Mouse (Mus musculus): ENCODE data around the gene Lrrc27. TPM values are rescaled to one million over a fixed set of nuclear protein-coding genes. Genes with fewer than 3 reads are reported as not detected.

Gene Lrrc27
- polyA plus RNA-seq, 1 experiment from 2014 or later, result 2.9 TPM

DNA sequence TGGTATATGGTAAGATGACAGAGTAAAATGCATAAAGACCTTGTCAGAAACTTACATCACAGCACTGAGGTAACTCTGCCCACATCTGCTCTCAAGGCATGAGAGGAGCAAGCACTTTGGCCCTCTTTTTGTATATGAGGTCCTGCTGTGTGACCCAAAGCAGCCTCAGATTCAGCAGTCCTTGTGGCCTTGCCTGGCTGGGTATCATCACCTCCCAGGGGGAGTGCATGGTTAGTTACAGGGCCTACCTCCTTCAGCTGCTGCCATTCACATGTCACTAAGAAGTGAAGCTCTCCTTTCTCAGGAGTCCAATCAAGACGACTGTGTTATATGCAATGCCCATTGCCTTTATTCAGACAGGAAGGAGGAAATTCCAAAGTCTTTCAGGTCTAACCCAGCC, 2.7 kb downstream of the Lrrc27 start:
- no peak for ATAC-seq (replicated peaks; ENCODE audit: low FRiP score)
- 56% methylated on average over 1 of the region's 1 CpGs for WGBS
- Histone ChIP-seq H3K9me3 (replicated peaks) (no peaks in the 10 kb centered on the region), H3K4me1 (peaks cover 32% of the 10 kb centered on the region), H3K4me3 (replicated peaks) (no peak overlapping the region), H3K9ac (no peak overlapping the region), H3K36me3 (no peaks in the 10 kb centered on the region), H3K27ac (no peak overlapping the region), H3K27me3 (no peaks in the 10 kb centered on the region), H3K4me2 (no peak overlapping the region)

GRCm38 (mm10) chr7:139215946-139216345, 3.2 kb downstream of the Lrrc27 start:
- WGBS, result 84% methylated on average over 7 of the region's 7 CpGs
- no peak overlapping the region for H3K27ac ChIP-seq
- H3K4me1 ChIP-seq, result peaks cover 32% of the 10 kb centered on the region
- no peaks in the 10 kb centered on the region for H3K27me3 ChIP-seq
- H3K4me2 ChIP-seq, result no peak overlapping the region
- ATAC-seq (replicated peaks; ENCODE audit: low FRiP score), result no peak
- no peak overlapping the region for H3K4me3 ChIP-seq (replicated peaks)
- H3K9me3 ChIP-seq (replicated peaks), result no peaks in the 10 kb centered on the region
- H3K9ac ChIP-seq, result no peak overlapping the region
- H3K36me3 ChIP-seq, result no peaks in the 10 kb centered on the region

DNA sequence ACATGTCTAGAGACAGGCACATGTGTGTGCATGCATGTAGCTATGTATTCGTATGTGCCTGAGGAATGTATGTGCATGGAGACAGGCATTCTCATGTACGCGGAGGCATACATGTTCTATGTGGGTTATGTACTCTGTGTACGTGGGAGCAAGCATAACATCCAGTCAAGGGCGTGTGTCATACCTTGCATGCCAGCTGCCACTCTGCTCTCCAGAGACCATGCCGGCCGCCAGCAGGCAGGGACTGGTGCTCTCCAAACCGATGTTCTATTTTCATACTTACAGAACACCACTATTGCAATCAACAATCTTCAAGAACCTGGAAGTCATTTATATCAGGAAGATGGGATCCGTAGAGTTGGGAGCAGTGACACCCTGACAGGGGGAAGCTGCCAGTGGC, 3.7 kb downstream of the Lrrc27 start:
- WGBS, result 87% methylated on average over 9 of the region's 9 CpGs
- no peak for ATAC-seq (replicated peaks; ENCODE audit: low FRiP score)
- Histone ChIP-seq H3K4me2 (no peak overlapping the region), H3K9ac (no peak overlapping the region), H3K36me3 (no peaks in the 10 kb centered on the region), H3K27ac (no peak overlapping the region), H3K4me1 (peaks cover 32% of the 10 kb centered on the region), H3K9me3 (replicated peaks) (no peaks in the 10 kb centered on the region), H3K27me3 (no peaks in the 10 kb centered on the region), H3K4me3 (replicated peaks) (no peak overlapping the region)

DNA sequence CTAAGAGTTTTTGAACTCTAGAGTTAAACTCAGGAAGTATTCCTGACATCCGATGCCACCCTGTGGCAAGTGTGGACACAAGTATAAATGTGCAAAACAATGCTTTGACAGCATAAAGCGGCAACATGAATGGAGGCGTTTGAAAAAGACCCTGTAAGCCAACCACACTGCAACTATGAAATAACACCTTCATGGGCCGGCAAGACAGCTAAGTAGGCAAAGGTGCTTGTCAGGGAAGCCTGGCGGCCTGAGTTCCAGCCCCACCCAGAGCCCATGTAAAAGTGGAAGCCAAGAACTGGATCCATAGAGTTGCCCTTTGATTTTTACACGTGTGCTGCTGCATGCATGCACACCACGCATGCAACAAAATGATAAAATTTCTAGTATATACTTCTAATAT, 4.3 kb downstream of the Lrrc27 start:
- Histone ChIP-seq H3K9ac (no peak overlapping the region), H3K9me3 (replicated peaks) (no peaks in the 10 kb centered on the region), H3K4me3 (replicated peaks) (no peak overlapping the region), H3K4me1 (peaks cover 29% of the 10 kb centered on the region), H3K27ac (no peak overlapping the region), H3K4me2 (no peak overlapping the region), H3K36me3 (no peaks in the 10 kb centered on the region), H3K27me3 (no peaks in the 10 kb centered on the region)
- WGBS, result 83% methylated on average over 7 of the region's 7 CpGs
- no peak for ATAC-seq (replicated peaks; ENCODE audit: low FRiP score)

DNA sequence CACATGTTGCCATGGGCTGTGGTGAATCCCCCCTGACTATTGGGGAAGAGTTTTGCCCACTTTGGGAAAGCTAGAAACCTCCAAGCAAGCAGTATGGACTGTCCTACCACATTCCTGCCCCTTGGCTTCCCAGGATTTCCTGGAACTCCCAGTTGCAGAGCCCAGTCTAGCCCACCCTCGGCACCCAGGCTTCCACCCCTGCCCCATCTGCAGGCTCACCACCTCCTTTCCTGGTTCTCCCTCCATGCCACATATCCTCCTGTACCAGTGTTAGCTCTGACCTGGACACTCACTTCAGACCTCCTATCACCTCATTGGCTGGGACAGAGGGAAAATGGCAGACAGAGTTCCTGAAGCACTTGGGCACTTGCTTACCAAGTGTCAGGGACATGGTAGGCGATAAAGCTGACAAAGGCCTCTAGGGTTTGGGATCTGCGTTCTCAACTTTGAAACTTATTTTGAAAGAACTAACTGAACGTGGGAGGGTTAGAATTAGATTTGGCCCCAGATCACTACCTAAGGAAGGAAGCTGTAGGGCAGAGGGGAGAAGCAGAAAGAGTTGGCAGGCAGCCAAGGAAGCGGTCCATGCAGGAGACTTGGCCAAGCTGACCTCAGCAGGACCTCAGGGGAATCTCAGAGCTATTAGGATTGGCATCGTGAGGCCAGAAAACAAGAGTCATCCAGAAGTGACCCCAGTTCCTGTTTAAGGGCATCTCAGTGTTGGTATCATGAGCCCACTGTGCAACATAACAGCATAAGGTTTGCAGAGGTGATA, 6.0 kb downstream of the Lrrc27 start:
- Histone ChIP-seq H3K27me3 (no peaks in the 10 kb centered on the region), H3K9ac (no peak overlapping the region), H3K9me3 (replicated peaks) (no peaks in the 10 kb centered on the region), H3K4me2 (no peak overlapping the region), H3K27ac (peak overlapping the region; percentile 37; the same call in 1 of the 2 replicates), H3K4me3 (replicated peaks) (no peak overlapping the region), H3K36me3 (no peaks in the 10 kb centered on the region), H3K4me1 (peaks cover 18% of the 10 kb centered on the region)
- WGBS, result 46% methylated on average over 6 of the region's 6 CpGs
- ATAC-seq (replicated peaks; ENCODE audit: low FRiP score), result no peak

- no peak for ATAC-seq (replicated peaks; ENCODE audit: low FRiP score)
- Histone ChIP-seq H3K9me3 (replicated peaks) (no peaks in the 10 kb centered on the region), H3K4me1 (peaks cover 19% of the 10 kb centered on the region), H3K9ac (no peak overlapping the region), H3K4me3 (replicated peaks) (no peak overlapping the region), H3K27me3 (no peaks in the 10 kb centered on the region), H3K36me3 (no peaks in the 10 kb centered on the region), H3K27ac (no peak overlapping the region), H3K4me2 (no peak overlapping the region)
- 82% methylated on average over 5 of the region's 5 CpGs for WGBS
Measured at GRCm38 (mm10) chr7:139219486-139219885, 6.7 kb downstream of the Lrrc27 start.

- no peak for ATAC-seq (replicated peaks; ENCODE audit: low FRiP score)
- WGBS, result 28% methylated on average over 2 of the region's 2 CpGs
- H3K27me3 ChIP-seq, result no peaks in the 10 kb centered on the region
Measured at GRCm38 (mm10) chr7:139220303-139220702, 7.5 kb downstream of the Lrrc27 start.

DNA sequence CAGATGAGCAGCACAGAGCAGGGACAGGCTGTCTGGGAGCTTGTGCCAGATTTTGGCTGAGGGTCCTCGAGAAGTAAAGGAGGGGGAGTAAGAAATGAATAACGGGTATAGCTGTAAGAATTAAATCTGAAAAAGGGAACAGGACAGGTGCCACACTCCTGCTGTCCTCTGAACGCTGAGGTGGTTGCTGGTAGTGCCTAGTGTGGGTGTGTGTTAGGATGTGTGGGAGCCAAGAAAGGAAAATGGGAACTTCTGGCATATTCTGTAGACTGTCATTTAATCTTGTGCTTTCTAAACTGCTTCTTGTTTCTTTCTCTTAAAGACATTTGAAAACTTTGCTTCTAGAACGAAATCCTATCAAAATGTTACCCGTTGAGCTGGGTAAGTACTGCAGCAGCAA, 8.3 kb downstream of the Lrrc27 start:
- Histone ChIP-seq H3K4me3 (replicated peaks) (no peak overlapping the region), H3K36me3 (no peaks in the 10 kb centered on the region), H3K27ac (no peak overlapping the region), H3K9ac (no peak overlapping the region), H3K9me3 (replicated peaks) (no peaks in the 10 kb centered on the region), H3K27me3 (no peaks in the 10 kb centered on the region), H3K4me1 (peaks cover 29% of the 10 kb centered on the region), H3K4me2 (no peak overlapping the region)
- WGBS, result 79% methylated on average over 5 of the region's 5 CpGs
- no peak for ATAC-seq (replicated peaks; ENCODE audit: low FRiP score)

More at GRCm38 (mm10) chr7:139220303-139220702, 7.5 kb downstream of the Lrrc27 start:
- H3K36me3 ChIP-seq, result no peaks in the 10 kb centered on the region
- no peaks in the 10 kb centered on the region for H3K9me3 ChIP-seq (replicated peaks)
- H3K9ac ChIP-seq, result no peak overlapping the region
- H3K4me1 ChIP-seq, result peaks cover 27% of the 10 kb centered on the region
- no peak overlapping the region for H3K4me3 ChIP-seq (replicated peaks)
- no peak overlapping the region for H3K4me2 ChIP-seq
- H3K27ac ChIP-seq, result no peak overlapping the region

DNA sequence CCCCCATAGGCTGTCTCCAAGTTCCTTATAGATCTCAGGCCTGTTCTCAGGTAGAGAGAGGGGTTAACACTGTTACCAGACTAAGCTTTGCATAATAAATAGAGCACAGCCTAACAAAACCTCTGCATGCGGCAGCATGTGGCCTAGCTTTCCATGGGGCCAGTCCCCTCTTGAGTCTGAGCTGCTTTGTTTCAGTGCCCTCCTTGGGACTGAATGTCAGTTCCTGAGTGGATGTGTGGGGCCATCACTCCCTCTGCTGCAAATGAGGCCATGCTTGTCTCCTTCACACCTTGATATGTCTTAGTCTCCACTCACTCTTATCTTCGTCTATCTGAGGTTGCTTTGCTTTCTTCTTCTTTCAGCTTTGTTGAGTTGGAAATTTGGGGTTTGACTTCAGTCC, 9.1 kb downstream of the Lrrc27 start:
- no peaks in the 10 kb centered on the region for H3K27me3 ChIP-seq
- H3K36me3 ChIP-seq, result no peaks in the 10 kb centered on the region
- ATAC-seq (replicated peaks; ENCODE audit: low FRiP score), result no peak
- no peak overlapping the region for H3K9ac ChIP-seq
- no peak overlapping the region for H3K27ac ChIP-seq
- 85% methylated on average over 2 of the region's 2 CpGs for WGBS
- H3K9me3 ChIP-seq (replicated peaks), result no peaks in the 10 kb centered on the region
- H3K4me2 ChIP-seq, result no peak overlapping the region
- H3K4me3 ChIP-seq (replicated peaks), result no peak overlapping the region
- peaks cover 29% of the 10 kb centered on the region for H3K4me1 ChIP-seq

DNA sequence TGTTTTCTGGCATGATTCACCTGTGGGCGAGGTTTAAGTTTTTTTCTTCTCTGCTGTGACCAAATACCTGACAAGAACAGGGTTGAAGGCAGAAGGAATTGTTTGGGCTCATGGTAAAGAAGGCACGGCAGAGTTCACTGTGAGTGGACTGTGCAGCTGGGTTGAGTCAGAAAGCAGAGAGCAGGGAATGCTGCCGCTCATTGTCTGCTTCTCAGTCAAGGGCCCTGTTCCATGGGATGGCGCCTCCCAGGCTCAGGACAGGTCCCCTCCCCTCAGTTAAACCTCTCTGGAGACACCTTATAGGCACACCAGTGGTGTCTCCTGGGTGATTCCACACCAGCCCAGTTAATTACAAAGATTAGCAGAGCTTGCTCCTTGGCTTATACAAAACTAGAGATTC, 9.6 kb downstream of the Lrrc27 start:
- 79% methylated on average over 4 of the region's 4 CpGs for WGBS
- Histone ChIP-seq H3K27ac (no peak overlapping the region), H3K9ac (no peak overlapping the region), H3K4me2 (no peak overlapping the region), H3K27me3 (no peaks in the 10 kb centered on the region), H3K36me3 (no peaks in the 10 kb centered on the region), H3K9me3 (replicated peaks) (no peaks in the 10 kb centered on the region), H3K4me3 (replicated peaks) (no peak overlapping the region), H3K4me1 (peaks cover 29% of the 10 kb centered on the region)
- ATAC-seq (replicated peaks; ENCODE audit: low FRiP score), result no peak

- WGBS, result 77% methylated on average over 1 of the region's 1 CpGs
- H3K9ac ChIP-seq, result no peak overlapping the region
- ATAC-seq (replicated peaks; ENCODE audit: low FRiP score), result no peak
- no peaks in the 10 kb centered on the region for H3K36me3 ChIP-seq
- no peaks in the 10 kb centered on the region for H3K9me3 ChIP-seq (replicated peaks)
- H3K4me2 ChIP-seq, result no peak overlapping the region
- H3K27me3 ChIP-seq, result no peaks in the 10 kb centered on the region
- H3K27ac ChIP-seq, result no peak overlapping the region
- H3K4me3 ChIP-seq (replicated peaks), result no peak overlapping the region
- H3K4me1 ChIP-seq, result peaks cover 26% of the 10 kb centered on the region
Measured at GRCm38 (mm10) chr7:139224070-139224469, 11.3 kb downstream of the Lrrc27 start.

DNA sequence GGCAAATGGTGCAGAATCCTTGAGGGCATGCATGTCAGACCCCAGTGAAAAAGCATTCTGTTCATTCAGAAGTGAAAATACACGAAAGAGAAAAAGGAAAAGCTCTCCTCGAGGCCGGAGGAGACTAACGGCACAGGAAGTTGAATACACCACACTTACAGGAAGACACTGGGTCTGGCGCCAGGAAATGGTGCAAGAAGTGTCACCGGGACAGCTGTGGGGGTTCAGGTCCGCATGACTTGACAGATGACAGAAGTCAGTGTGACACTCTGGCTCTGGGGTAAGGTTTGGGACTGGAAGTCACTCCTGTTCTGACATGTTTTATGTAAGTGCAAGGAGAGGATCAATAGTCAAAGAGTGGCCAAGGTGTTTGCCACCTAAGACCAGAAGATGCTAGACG, 11.9 kb downstream of the Lrrc27 start:
- no peaks in the 10 kb centered on the region for H3K9me3 ChIP-seq (replicated peaks)
- no peak overlapping the region for H3K9ac ChIP-seq
- H3K27ac ChIP-seq, result peak overlapping the region; percentile 23; the same call in 1 of the 2 replicates
- no peak for ATAC-seq (replicated peaks; ENCODE audit: low FRiP score)
- peaks cover 23% of the 10 kb centered on the region; the same call in 1 of the 2 replicates for H3K4me1 ChIP-seq
- H3K27me3 ChIP-seq, result no peaks in the 10 kb centered on the region
- H3K4me3 ChIP-seq (replicated peaks), result no peak overlapping the region
- H3K4me2 ChIP-seq, result no peak overlapping the region
- WGBS, result 57% methylated on average over 8 of the region's 8 CpGs
- no peaks in the 10 kb centered on the region for H3K36me3 ChIP-seq

GRCm38 (mm10) chr7:139226416-139226815, 13.6 kb downstream of the Lrrc27 start:
- Histone ChIP-seq H3K9ac (no peak overlapping the region), H3K4me1 (peaks cover 23% of the 10 kb centered on the region; the same call in 1 of the 2 replicates), H3K36me3 (no peaks in the 10 kb centered on the region), H3K27me3 (no peaks in the 10 kb centered on the region), H3K4me3 (replicated peaks) (no peak overlapping the region), H3K4me2 (no peak overlapping the region), H3K27ac (no peak overlapping the region), H3K9me3 (replicated peaks) (no peaks in the 10 kb centered on the region)
- WGBS, result 89% methylated on average over 7 of the region's 7 CpGs
- ATAC-seq (replicated peaks; ENCODE audit: low FRiP score), result no peak

All from kidney, embryonic 15.5 days (tissue).